Mouse (Mus musculus): ENCODE measurements around the gene Gm45713.
"Not testable (repeated sequence)": the region's sequence is repeated elsewhere in the genome, so short reads cannot be mapped to it uniquely, and the experiment has no call there.

The Gm45713 gene

GRCm38 (mm10) chr7:45135993-45136567 lies at the start of gene Gm45713, which contains the start of gene Flt3l:
Gene Gm45713 (minus strand): TSS chr7:45136231.
Gene Flt3l (minus strand): TSS chr7:45136432.
- peak; percentile 61 for DNase-seq (ENCODE audit: low read depth, low spot score)

- no peak for DNase-seq (ENCODE audit: low read depth, low spot score)
These were observed 47.6 kb upstream of the Gm45713 start for GRCm38 (mm10) chr7:45183672-45184071.

DNA sequence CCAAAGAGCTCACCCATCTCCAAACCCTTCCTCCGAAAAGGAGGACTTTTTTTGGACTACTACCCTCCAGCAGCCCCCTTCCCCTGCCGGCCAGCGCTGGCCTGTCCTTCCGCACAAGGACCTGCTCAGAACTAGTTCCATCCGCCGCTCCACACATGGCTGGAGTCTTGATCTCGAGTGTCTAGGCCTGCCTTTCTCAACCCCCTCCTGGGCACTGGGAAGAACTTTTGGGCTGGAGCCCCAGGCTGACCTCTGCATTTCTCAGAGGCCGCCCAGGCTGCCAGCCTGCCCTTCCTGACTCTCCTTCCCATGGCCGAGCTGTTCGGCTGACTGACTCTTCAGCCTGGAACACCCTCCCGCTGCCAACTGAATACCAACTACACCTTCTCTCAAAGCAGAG lies 46.6 kb upstream of the Gm45713 start:
- DNase-seq (ENCODE audit: low read depth, low spot score), result no peak

- DNase-seq (ENCODE audit: low read depth, low spot score), result peak; percentile 88
These were observed 46.2 kb upstream of the Gm45713 start for GRCm38 (mm10) chr7:45182199-45182601.

DNA sequence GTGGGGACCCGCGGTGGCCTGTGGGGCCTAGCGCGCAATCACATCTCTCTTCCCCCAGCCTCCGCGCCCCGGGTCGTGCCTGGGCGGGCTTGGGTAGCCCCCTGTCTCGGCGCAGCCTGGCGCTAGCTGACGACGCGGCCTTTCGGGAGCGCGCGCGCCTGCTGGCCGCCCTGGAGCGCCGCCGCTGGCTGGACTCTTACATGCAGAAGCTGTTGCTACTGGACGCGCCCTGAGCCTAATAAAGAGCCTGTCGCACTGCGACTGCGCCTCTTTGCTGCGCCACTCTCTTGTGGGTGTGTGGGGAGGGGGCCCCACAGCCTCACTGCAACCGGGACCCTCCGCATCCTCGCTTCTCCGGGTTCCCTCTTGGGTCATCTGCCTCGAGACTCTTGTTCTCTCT lies 45.5 kb upstream of the Gm45713 start:
- no peak for DNase-seq (ENCODE audit: low read depth, low spot score)

DNA sequence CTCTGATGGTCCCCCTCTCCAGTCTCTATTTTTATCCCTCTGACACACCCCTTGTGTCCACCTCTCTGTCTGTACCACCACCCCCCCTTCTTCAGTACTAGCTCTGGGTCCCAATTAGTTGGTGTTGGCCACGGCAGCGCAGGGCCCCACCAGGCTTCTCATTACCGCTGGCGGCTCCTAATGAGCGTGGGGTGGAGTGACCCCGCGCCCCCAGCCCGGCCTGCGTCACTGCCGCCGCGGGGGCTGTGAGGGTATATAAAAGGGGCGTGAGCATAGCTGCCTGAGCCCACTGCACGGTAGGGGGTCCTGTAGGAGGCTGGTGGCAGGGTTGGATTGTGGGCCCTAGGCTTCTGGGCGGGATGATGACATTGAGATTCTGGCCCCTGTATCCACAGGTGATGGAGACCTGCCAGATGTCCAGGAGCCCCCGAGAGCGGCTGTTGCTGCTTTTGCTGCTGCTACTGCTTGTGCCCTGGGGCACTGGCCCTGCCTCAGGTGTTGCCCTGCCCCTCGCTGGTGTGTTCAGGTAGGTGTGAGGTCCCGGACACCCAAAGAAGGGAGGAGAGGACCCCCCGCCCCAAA lies 45.0 kb upstream of the Gm45713 start, which contains the start of gene Pth2:
TSS of gene Pth2 (plus strand) at position 100 of the 582 bp plus-strand sequence.
- no peak for DNase-seq (ENCODE audit: low read depth, low spot score)

DNA sequence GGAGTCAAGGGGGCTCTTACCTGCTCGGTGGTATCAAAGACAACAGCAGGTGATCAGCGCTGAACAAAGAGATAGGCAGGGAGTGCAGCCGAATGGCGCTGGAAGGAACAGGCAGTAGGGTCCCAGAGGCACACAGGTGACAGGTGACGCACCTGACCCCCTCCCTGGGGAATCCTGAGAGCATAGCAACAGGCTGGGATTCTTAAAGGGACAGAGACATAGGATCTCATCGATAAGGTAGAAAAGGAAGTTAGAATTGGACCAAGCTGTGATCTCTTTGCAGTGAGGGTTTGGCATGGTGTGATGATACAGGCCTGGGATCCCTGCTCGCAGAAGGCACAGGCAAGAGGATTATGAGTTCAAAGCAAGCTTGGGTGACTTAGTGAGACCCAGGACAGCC lies 43.4 kb upstream of the Gm45713 start, which contains the start of gene Gfy:
TSS of gene Gfy (minus strand) at position 101 of the 400 bp plus-strand sequence.
- DNase-seq (ENCODE audit: low read depth, low spot score), result no peak

- no peak for DNase-seq (ENCODE audit: low read depth, low spot score)
These were observed 42.5 kb upstream of the Gm45713 start for GRCm38 (mm10) chr7:45178550-45178949.

- DNase-seq (ENCODE audit: low read depth, low spot score), result no peak
These were observed 40.3 kb upstream of the Gm45713 start for GRCm38 (mm10) chr7:45176356-45176755.

GRCm38 (mm10) chr7:45175929-45176328 lies 39.9 kb upstream of the Gm45713 start:
- no peak for DNase-seq (ENCODE audit: low read depth, low spot score)

DNA sequence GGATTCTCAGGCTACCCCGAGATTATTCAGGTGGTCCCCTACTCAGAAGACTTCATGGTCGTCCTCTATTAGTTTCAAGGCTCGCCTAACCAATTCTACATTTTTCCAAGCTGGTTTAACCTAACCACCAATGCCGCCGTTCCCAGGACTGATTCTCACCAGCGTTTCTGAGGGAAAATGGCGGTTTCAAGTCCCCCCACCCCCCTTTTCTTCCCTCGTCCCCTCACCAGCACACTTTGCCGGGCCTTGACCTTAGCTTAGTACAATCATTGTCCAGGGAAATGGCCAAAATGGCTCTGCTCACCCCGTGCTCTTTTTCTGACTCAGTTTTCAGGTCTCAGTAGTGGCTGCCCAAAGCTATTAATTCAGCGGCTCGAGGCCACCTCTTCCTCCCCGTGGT lies 39.4 kb upstream of the Gm45713 start:
- DNase-seq (ENCODE audit: low read depth, low spot score), result no peak

DNA sequence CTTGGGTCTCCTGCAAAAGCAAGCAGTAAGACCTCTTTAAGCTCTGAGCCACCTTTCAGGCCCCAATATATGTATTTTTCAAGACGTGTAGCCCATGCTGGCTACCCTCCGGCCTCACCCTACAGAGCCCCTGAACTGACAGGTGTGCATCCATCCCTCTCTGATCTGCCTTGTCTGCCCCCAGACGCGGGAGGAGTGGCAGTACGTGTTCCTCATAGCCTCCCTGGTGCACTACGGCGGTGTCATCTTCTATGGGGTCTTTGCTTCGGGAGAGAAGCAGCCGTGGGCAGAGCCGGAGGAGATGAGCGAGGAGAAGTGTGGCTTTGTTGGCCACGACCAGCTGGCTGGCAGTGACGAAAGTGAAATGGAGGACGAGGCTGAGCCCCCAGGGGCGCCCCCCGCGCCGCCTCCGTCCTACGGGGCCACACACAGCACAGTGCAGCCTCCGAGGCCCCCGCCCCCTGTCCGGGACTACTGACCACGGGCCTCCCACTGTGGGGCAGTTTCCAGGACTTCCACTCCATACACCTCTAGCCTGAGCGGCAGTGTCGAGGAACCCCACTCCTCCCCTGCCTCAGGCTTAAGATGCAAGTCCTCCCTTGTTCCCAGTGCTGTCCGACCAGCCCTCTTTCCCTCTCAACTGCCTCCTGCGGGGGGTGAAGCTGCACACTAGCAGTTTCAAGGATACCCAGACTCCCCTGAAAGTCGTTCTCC lies 38.7 kb upstream of the Gm45713 start:
- DNase-seq (ENCODE audit: low read depth, low spot score), result no peak

GRCm38 (mm10) chr7:45173772-45174171 lies 37.7 kb upstream of the Gm45713 start:
- not testable (repeated sequence) for DNase-seq (ENCODE audit: low read depth, low spot score)

- DNase-seq (ENCODE audit: low read depth, low spot score), result no peak
These were observed 36.9 kb upstream of the Gm45713 start for GRCm38 (mm10) chr7:45172974-45173373.

DNA sequence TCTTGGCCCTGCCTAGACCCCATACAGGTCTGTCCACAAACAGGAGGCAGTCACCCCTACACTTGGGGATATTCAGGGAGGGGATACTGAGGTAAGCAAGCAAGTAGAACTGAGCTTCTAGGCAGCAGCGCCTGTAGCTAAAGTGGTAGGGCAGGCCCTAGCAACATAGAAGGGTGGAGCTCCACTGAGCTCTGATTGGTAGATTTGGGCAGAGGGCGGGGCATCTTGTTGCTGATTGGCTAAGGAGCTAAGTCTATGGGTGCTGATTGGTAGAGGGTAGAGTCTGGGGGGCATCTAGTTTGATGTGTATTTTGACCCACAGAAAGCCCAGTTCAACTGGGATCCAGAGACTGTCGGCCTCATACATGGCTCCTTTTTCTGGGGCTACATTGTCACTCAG lies 33.5 kb upstream of the Gm45713 start:
- no peak for DNase-seq (ENCODE audit: low read depth, low spot score)

GRCm38 (mm10) chr7:45168656-45169055 lies 32.6 kb upstream of the Gm45713 start:
- DNase-seq (ENCODE audit: low read depth, low spot score), result no peak

DNA sequence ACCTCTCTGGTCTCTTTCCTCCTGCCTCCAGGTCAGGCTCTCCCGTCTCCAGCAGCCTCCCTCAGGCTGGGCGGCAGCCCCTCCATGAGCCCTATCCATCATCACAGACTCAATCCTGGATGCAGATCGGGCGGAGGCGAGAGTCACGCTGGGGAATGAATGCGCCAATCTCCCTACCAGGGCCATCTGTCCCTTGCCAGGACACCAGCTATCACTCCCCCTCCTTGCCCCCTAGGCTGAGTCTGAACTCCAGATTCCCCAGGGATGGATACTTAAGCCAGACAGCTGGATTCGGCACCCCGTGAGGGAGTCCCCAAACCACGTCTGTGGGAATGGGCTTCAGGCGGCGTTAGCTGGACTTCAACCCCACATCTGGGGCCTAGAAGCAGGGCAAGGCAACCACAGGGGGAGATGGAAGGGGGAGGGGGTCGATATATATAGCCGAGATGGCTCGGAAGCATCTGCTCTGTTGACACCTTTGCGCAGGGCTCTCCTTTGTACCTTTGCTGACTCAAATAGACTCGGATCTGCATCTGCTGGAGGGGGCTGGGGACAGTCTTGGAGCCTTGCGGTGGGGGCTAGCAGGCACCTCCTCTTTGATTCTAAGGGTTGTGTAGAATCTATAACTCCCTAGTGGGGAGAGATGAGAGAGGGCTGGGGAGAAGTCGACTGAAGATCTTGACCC lies 31.9 kb upstream of the Gm45713 start:
- DNase-seq (ENCODE audit: low read depth, low spot score), result no peak

DNA sequence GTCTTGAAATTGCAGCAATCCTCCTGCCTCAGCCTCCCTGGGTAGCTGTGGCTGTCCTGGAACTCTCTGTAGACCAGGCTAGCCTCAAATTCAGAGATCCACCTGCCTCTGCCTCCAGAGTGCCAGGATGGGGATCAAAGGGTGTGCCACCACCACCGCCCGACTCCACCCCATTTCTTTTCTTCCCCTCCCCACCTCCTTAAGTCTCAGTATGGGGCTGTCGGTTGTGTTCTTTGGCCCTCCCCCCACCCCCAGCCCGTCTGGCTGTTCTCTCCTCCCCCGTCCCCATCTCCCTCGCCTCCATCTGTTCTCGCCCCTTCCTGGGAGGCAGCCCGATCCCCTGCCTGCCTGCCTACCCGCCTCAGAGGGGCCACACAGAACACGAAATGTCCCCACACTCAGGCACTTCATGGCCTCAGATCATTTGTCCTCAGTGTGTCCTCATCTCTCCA lies 30.9 kb upstream of the Gm45713 start:
- peak; percentile 71 for DNase-seq (ENCODE audit: low read depth, low spot score)

GRCm38 (mm10) chr7:45165701-45166100 lies 29.7 kb upstream of the Gm45713 start:
- DNase-seq (ENCODE audit: low read depth, low spot score), result no peak

DNA sequence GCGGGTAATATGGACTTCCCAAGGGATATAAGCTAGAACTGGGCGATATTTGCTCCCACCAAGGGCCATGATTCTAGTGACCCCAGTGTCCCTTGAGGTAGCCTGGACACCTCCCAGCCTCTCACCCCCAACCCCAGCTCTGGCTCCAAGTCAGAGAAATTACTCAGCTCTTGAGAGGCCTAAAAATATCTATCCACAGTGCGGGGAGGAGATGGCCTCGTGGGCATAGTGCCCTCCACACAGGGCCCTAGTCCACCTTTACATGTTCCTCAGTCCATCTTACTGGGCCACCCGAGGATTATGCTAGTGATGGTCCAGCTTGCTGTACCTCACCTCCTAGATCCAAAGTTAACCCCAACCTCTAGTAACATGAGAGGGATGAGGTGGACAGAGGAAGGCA lies 28.8 kb upstream of the Gm45713 start:
- no peak for DNase-seq (ENCODE audit: low read depth, low spot score)

GRCm38 (mm10) chr7:45163735-45164490 lies 27.9 kb upstream of the Gm45713 start, which contains the start of gene Slc17a7:
Gene Slc17a7 (plus strand): TSS chr7:45163949.
- no peak for DNase-seq (ENCODE audit: low read depth, low spot score)
